Mouse (Mus musculus) layer of hippocampus, adult 11-12 months (tissue): ENCODE measurements around the gene Mtx3.
A peak's percentile ranks its signal among the peaks of the same experiment; 100 is the strongest.
"Not testable (repeated sequence)": the region's sequence is repeated elsewhere in the genome, so short reads cannot be mapped to it uniquely, and the experiment has no call there.

Source experiments
- DNase-seq: peaks from one replicate; pipeline ENCODE4 v3.0.0; 2022; ENCODE audit warnings: low spot score

The Mtx3 gene

GRCm38 (mm10) chr13:92844586-92845221 lies at the start of gene Mtx3:
Gene Mtx3 (plus strand): TSS chr13:92844760.
- peak; percentile 84 for DNase-seq

- no peak for DNase-seq
Observed at GRCm38 (mm10) chr13:92798830-92799229, 45.7 kb upstream of the Mtx3 start.

DNA sequence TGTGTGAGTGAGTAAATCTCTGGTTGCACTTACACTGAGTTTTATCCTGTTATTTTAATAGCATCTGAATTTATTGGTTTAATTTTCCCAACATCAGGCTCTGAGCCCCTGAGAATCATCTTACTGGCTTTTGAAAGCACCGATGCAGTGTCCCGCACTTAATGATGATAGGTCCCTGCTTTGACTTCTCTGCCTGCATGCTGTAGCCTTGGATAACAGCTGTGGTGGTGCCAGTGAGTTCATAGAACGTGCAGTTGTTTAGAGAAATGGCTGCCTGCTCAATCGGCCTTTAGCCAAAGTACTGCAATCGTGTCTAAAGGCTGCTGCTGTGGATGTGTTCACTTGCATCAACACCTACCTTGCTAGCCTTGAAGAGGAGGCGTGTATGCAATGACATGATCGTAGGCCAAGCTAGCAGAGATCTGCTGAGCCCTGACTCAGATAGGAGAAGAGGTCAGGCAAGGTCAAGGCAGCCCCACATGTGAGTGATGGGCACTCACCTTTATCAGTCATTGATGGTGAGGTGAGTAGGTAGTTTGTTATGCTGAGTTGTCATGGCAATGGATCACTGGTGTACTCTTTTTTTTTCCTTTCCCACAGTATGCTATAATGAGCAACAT lies 45.1 kb upstream of the Mtx3 start:
- DNase-seq, result no peak

DNA sequence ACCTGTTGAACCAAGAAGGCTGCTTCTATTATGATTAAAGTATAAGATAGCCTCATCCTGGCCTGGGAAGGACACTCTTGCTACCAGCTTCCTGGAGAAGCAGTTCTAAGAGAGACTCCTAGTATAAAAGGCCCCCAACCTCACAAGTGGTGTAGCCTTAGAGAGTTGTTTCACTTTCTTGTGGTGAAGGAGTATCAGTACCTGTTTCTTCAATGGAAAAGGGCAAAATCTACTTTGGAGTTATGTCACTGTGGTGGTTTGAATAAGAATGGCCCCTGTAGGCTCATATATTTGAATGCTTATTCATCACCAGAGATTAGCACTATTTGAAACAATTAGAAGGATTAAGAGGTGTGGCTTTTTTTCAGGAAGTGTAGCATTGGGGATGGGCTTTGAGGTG lies 37.8 kb upstream of the Mtx3 start:
- DNase-seq, result no peak

DNA sequence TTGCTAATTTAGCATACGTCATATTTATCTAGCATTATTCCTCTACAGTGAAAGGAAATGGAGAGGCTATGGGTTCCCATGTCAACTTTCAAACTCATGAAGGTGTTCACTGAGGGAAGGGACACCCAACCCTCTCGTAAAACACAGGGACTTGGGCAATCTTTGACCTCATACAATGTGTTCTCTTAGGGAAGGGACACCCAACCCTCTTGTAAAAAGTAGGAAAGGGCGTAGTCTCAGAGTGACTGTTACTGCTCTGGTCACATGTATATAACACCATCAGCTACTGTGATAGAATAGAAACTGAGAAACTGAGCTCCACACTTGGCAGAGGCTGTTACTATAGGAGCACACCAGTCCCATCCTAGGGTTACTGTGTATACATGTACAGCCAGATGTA lies 36.7 kb upstream of the Mtx3 start:
- no peak for DNase-seq

- DNase-seq, result not testable (repeated sequence)
Observed at GRCm38 (mm10) chr13:92810592-92810991, 34.0 kb upstream of the Mtx3 start.

DNA sequence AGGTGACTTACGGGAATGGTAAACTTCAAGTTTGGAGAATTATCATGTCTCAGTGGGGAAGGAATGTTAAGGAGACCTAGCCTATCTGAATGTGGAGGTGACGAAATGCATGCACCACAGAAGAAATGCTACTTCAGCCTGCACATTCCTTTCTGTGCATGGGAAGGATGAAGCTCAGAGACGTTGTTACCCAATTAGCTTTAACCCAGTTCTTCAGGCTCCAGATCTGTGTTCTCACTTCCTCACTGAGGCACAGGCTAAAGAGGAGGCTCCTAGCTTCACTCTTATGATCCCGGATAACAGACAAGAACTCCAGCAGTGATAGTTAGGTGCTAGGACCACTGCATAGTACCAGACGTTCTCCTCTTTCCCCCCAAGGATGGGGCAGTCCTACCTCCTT lies 28.2 kb upstream of the Mtx3 start:
- no peak for DNase-seq

DNA sequence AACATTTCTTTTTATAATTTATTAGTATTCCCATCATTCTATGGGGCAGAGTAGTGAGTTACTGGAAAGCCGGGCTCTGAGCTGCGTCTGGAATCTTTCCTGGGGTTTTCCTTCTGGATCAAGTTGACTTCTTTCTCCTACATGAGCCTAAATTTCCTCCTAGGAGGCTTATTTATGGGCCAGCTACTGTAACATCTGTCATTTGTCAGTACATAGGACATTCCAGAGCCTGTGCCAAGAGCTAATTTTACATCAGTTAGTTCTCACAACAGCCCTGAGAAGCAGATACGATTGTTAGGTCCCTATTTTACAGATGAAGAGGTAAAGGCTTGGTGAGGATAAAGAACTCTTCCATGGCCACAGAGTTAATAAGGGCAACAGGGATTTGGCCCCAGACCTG lies 27.2 kb upstream of the Mtx3 start:
- no peak for DNase-seq

- no peak for DNase-seq
Observed at GRCm38 (mm10) chr13:92828820-92829219, 15.7 kb upstream of the Mtx3 start.

GRCm38 (mm10) chr13:92833162-92833561 lies 11.4 kb upstream of the Mtx3 start:
- no peak for DNase-seq

DNA sequence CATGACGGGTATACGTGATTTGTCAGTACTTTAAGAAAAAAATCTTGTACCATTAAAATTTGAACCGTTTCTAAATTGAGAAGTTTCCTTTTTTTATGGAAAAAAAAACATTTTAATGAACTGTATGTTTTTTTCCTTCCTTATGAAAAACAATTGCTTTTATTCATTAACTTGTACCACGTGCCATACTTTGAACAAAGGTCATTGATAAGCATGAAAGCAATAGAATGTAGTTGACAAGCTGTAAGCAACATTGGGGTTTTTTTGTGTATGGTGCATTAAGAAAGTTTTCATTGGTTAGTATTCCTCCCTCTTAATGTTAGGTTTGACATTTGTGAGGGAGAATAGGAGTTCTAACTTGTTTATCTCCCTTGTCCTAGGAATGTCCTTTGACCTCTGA lies 1.9 kb downstream of the Mtx3 start:
- DNase-seq, result no peak

GRCm38 (mm10) chr13:92847336-92847735 lies 2.8 kb downstream of the Mtx3 start:
- DNase-seq, result no peak

DNA sequence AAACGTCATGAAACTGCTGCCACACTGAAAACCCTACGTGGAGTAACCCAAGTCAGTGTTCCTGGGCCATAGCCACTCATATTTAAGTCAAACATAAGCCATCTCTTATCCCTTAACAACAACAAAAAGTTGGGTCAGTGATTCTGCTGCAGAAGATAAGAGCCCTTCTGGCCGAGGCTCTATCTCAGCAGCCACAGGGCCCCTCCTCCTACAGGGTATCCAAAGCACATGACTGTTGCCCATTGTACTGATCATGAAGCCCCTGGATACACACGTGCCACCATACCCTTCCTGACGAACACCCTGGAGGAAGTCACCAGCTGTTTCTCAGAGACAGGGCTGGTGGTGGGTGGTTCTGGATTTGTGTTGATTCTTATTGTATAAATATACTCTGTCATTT lies 3.4 kb downstream of the Mtx3 start:
- DNase-seq, result no peak

DNA sequence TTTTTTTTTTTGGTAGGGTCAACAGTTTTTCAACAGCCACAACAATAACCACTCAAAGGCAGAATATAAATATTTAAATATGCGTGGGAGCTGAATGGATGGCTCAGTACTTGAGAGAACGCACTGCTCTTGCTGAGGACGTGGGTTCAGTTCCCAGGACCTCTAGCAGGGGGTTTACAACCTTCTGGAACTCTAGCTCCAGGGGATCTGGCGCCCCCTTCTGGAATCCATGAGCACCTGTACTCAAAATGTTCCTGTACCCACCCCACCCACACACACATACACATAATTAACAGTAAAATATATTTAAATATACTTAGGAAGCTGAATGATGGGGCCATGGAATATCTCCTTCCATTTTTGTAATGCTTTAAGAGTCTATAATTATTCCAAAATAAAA lies 11.3 kb downstream of the Mtx3 start:
- DNase-seq, result no peak

GRCm38 (mm10) chr13:92858808-92859207 lies 14.2 kb downstream of the Mtx3 start:
- no peak for DNase-seq

GRCm38 (mm10) chr13:92859959-92860358 lies 15.4 kb downstream of the Mtx3 start:
- DNase-seq, result no peak

DNA sequence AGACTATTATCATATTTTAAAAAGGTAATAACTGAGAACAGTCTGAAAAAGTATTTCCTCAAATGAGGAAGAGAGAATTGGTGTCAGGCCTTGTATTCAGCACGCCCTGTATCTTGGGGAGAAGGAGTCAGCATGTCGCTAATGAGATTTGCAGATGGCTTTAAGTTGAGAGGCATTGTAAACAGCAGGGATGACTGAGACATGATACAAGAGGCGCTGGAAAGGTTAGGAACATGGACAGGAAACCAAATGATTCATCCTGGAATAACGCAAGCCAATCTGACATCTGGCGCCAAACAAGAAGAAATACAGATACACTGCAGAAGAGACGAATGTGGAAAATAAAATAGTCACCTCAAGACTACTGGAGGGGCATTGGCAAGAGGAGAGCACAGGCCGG lies 20.8 kb downstream of the Mtx3 start:
- DNase-seq, result no peak

GRCm38 (mm10) chr13:92866680-92867079 lies 22.1 kb downstream of the Mtx3 start:
- no peak for DNase-seq

DNA sequence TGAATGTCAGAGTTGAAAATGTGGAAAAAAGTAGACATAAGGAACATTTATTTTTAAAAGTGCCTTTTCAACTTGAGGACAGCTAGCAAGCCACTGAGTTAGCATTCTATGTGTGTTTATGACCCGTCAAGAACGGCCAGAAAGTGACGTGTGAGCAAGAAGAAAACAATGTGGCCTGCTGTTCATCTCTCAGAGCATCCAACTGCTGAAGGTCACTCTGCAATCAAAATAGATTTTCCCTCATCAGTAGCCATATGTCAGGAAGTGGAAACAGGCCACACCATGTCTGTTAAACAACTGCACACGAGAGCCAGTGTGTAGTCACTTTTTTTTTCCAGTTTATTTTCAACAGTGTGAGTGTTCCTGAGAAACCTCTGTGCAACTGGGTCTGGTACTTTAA lies 35.0 kb downstream of the Mtx3 start:
- DNase-seq, result no peak

GRCm38 (mm10) chr13:92879933-92880332 lies 35.4 kb downstream of the Mtx3 start:
- DNase-seq, result no peak

DNA sequence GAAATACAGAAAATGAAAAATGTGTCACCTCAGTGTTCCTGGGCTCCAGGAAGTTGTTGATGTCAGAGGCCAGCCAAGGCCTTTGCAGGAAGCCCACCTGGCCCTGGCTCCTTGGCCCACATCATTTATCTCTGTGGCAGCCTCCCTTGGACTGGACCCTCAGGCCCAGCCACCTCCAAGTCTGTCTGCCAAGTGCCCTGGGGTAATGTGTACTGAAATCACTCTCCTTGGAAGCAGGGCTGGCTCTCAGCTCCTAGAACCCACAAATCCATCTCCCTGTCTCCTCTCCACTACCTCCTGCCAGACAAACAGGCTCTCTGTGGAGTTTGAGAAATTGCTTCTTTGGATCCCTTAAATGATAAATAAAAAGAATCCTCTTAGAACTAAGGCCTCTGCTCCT lies 36.0 kb downstream of the Mtx3 start:
- no peak for DNase-seq

- DNase-seq, result peak; percentile 2
Observed at GRCm38 (mm10) chr13:92882271-92882985, 37.9 kb downstream of the Mtx3 start.

DNA sequence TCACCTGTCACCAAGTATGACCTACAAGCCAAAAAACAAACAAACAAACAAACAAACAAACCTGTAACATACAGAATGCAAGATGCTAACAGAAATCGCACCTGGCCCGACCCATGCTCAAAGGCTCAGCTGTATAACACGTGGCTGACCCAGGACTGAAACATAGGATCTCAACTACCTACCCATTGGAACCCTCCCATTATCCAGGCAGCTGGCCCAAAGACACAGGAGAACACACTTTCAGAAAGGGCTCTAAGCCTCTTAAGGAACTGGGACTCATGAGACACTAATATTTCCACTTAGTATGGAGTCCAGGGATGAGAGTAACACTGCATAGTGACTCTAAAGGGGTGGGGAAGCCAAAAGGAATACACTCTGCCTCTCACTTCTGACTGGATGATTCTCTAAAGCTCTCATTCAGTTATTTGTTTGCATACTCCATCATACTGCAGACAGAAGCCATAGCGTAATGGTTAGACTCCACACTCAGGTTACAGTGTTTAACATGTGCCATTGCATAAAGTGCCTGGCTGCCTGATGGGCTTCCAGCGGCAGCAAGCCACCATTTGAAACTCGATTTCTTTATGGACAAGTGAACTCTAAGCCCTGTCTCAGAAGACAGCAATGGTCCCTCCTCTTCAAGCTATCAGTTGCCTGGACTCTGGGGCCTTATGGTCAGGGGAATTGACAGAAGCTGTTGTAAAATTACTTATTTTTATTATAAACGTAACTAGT lies 38.6 kb downstream of the Mtx3 start:
- DNase-seq, result peak; percentile 0
